Mouse (Mus musculus) kidney, embryonic 15.5 days (tissue): ENCODE data around the gene Tab1. TPM values are rescaled to one million over a fixed set of nuclear protein-coding genes. Genes with fewer than 3 reads are reported as not detected.
"Not testable (repeated sequence)": the region's sequence is repeated elsewhere in the genome, so short reads cannot be mapped to it uniquely, and the experiment has no call there.

Experiments
- ATAC-seq: fragments of 200-750 bp; cut with Nextera tagmentation; replicated peaks from 2 replicates; pipeline ENCODE4 v1.8.0; 2017; ENCODE audit warnings: moderate TSS enrichment; ENCODE audit not compliant: low FRiP score
- H3K27ac ChIP-seq: fragments of 300-500 bp; sonication (generic); 2 replicates; pipeline ENCODE4 v1.5.1; 2015; ENCODE audit warnings: mild to moderate bottlenecking, inconsistent platforms
- H3K27me3 ChIP-seq: fragments of 300-500 bp; sonication (generic); 2 replicates; pipeline ENCODE4 v1.6.1; 2015; ENCODE audit warnings: inconsistent platforms
- H3K36me3 ChIP-seq: fragments of 300-500 bp; sonication (generic); 2 replicates; pipeline ENCODE4 v1.6.1; 2015; ENCODE audit warnings: inconsistent platforms
- H3K4me1 ChIP-seq: fragments of 300-500 bp; sonication (generic); 2 replicates; pipeline ENCODE4 v1.6.1; 2015; ENCODE audit warnings: inconsistent platforms
- H3K4me2 ChIP-seq: fragments of 300-500 bp; sonication (generic); 2 replicates; pipeline ENCODE4 v1.6.1; 2015; ENCODE audit warnings: moderate library complexity, mild to moderate bottlenecking, inconsistent platforms
- H3K4me3 ChIP-seq: fragments of 300-500 bp; sonication (generic); replicated peaks from 2 replicates; pipeline ENCODE4 v1.5.1; 2015; ENCODE audit warnings: mild to moderate bottlenecking, inconsistent platforms
- H3K9ac ChIP-seq: fragments of 300-500 bp; sonication (generic); 2 replicates; pipeline ENCODE4 v1.6.1; 2015; ENCODE audit warnings: mild to moderate bottlenecking, inconsistent platforms
- H3K9me3 ChIP-seq: fragments of 300-500 bp; sonication (generic); replicated peaks from 2 replicates; pipeline ENCODE4 v1.6.1; 2016; ENCODE audit warnings: inconsistent platforms
- WGBS: fragments of 180-500 bp; shearing (Covaris S2); methylation state at CpG from one replicate; pipeline ENCODE4 v1.1.7; 2015; ENCODE audit warnings: mixed read lengths; 5-methylcytosine and 5-hydroxymethylcytosine counted together
- polyA plus RNA-seq: library from polyadenylated mRNA; unstranded; fragments of >200 nt; fragmentation: Nextera tagmentation; extraction: Ambion mirVana; gene quantifications from 2 replicates; pipeline ENCODE4 v1.2.1, GENCODE M21; 2015

Gene Tab1
- polyA plus RNA-seq, 1 experiment from 2014 or later, result 39.1 TPM

- H3K36me3 ChIP-seq, result no peaks in the 10 kb centered on the region
- no peak overlapping the region for H3K9ac ChIP-seq
- WGBS, result 87% methylated on average over 3 of the region's 3 CpGs
- no peak overlapping the region for H3K4me2 ChIP-seq
- no peaks in the 10 kb centered on the region for H3K27me3 ChIP-seq
- no peaks in the 10 kb centered on the region for H3K9me3 ChIP-seq
- no peak for ATAC-seq
- H3K4me1 ChIP-seq, result no peaks in the 10 kb centered on the region; the same call in 1 of the 2 replicates
- no peak overlapping the region for H3K4me3 ChIP-seq
- no peak overlapping the region for H3K27ac ChIP-seq
Observed at GRCm38 (mm10) chr15:80107575-80107974, 25.4 kb upstream of the Tab1 start.

DNA sequence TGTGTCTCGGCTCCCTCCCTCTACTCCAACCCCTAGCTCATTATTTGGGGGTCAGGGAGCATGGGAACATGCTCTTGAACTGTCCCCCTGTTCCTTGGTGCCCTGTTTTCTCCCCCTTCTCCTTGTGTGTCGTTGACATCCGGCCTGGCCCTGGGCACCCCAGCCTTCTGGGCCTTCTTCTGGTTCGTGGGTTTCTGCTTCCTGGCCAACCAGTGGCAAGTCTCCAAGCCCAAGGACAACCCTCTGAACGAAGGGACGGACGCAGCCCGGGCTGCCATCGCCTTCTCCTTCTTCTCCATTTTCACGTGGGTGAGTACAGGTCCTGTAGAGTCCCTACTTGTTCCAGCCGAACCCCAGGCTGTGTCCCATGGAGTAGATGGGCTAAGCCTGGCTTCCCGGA is 21.5 kb upstream of the Tab1 start:
- H3K9me3 ChIP-seq, result no peaks in the 10 kb centered on the region
- H3K9ac ChIP-seq, result no peak overlapping the region
- H3K27me3 ChIP-seq, result no peaks in the 10 kb centered on the region
- no peak overlapping the region for H3K27ac ChIP-seq
- no peak overlapping the region for H3K4me2 ChIP-seq
- WGBS, result 79% methylated on average over 12 of the region's 12 CpGs
- no peak overlapping the region for H3K4me3 ChIP-seq
- H3K36me3 ChIP-seq, result no peaks in the 10 kb centered on the region
- H3K4me1 ChIP-seq, result no peaks in the 10 kb centered on the region
- no peak for ATAC-seq

DNA sequence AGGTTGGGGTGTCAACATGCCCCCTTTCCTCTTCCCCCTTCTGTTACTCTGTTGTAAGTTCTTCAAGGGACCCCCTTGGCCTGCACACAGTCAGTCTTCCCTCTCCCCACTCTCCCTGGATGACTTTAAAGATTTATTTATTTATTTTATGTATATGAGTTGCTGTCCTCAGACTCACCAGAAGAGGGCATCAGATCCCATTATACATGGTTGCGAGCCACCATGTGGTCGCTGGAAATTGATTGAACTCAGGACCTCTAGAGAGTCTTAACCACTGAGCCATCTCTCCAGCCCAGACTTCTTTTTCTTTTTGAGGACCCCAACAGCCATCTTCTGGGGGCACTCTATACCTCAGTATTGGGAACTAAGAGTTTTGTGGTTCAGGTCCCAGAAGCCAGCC is 20.4 kb upstream of the Tab1 start:
- Histone ChIP-seq H3K36me3 (no peaks in the 10 kb centered on the region), H3K9ac (no peak overlapping the region), H3K4me1 (peaks cover 6% of the 10 kb centered on the region; the same call in 1 of the 2 replicates), H3K27me3 (no peaks in the 10 kb centered on the region), H3K27ac (no peak overlapping the region), H3K4me2 (no peak overlapping the region), H3K9me3 (no peaks in the 10 kb centered on the region), H3K4me3 (no peak overlapping the region)
- 61% methylated on average over 2 of the region's 2 CpGs for WGBS
- ATAC-seq, result no peak

DNA sequence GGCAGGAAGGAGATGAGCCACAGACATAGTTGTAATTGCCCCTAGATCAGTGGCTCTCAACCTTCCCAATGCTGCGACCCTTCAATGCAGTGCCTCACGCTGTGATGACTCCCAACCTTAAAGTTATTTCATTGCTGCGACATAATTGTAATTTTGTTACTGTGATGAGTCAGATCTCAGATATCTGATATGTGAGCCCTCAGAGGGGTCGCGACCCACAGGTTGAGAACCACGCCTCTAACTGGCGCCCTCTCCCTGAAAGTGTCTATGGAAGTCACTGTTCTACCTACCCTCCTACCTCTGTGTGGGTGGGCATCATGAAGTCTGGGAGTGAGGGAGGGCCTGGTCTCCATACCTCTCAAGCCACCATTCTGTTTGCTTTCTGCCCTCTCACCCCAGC is 18.5 kb upstream of the Tab1 start:
- no peak for ATAC-seq
- Histone ChIP-seq H3K9ac (no peak overlapping the region), H3K4me1 (peaks cover 6% of the 10 kb centered on the region; the same call in 1 of the 2 replicates), H3K27ac (no peak overlapping the region), H3K27me3 (no peaks in the 10 kb centered on the region), H3K4me3 (no peak overlapping the region), H3K4me2 (no peak overlapping the region), H3K9me3 (no peaks in the 10 kb centered on the region), H3K36me3 (no peaks in the 10 kb centered on the region)
- WGBS, result 86% methylated on average over 7 of the region's 7 CpGs

GRCm38 (mm10) chr15:80115256-80115655 is 17.7 kb upstream of the Tab1 start:
- H3K4me2 ChIP-seq, result peak overlapping the region; percentile 25; the same call in 1 of the 2 replicates
- no peak for ATAC-seq
- peaks cover 6% of the 10 kb centered on the region; the same call in 1 of the 2 replicates for H3K4me1 ChIP-seq
- no peaks in the 10 kb centered on the region for H3K27me3 ChIP-seq
- no peaks in the 10 kb centered on the region for H3K36me3 ChIP-seq
- H3K9ac ChIP-seq, result no peak overlapping the region
- no peak overlapping the region for H3K4me3 ChIP-seq
- H3K27ac ChIP-seq, result no peak overlapping the region
- WGBS, result 67% methylated on average over 5 of the region's 5 CpGs
- no peaks in the 10 kb centered on the region for H3K9me3 ChIP-seq

DNA sequence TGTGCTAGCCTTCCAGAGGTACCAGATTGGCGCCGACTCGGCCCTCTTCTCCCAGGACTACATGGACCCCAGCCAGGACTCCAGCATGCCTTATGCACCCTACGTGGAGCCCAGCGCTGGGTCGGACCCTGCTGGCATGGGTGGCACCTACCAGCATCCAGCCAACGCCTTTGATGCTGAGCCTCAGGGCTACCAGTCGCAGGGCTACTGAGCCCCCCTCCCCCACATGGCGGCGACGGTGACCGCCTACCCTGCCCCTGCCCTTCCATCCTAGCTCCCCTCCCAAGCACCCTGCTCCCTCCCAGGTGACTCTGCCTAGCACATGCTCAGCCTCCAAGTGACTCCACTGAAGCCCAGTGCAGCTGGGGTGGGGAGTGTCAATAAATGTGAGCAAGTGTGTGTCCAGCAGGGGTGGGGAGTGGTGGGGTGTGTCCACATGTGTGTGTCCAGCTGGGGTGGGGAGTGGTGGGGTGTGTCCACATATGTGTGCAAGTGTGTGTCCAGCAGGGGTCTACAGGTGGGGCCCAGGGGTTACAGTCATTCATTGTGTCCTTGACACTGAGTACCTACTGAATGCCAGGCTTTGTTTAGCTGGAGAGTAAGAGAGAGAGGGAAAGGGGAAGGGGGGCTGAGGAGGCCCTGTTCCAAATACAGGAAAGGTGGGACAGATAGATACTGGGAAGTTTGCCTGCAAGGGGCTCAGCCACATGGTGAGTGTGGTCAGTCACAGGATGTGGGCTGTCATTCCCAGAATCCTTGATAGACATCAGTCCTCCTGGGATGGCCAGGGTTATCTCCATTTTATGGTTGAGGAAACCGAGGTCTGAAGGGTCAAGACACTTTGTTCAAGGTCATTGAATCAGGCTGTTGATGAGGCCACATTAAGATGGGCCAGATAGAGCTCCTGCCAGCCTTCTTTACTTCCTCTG is 16.8 kb upstream of the Tab1 start:
- H3K27me3 ChIP-seq, result no peaks in the 10 kb centered on the region
- peaks cover 6% of the 10 kb centered on the region; the same call in 1 of the 2 replicates for H3K4me1 ChIP-seq
- 77% methylated on average over 13 of the region's 13 CpGs for WGBS
- no peak overlapping the region for H3K27ac ChIP-seq
- H3K9me3 ChIP-seq, result no peaks in the 10 kb centered on the region
- no peak overlapping the region for H3K4me3 ChIP-seq
- ATAC-seq, result 0 out of 2 replicates have a peak, but pooled peaks have one; percentile 27
- H3K4me2 ChIP-seq, result peak overlapping the region; percentile 25; the same call in 1 of the 2 replicates
- H3K36me3 ChIP-seq, result no peaks in the 10 kb centered on the region
- no peak overlapping the region for H3K9ac ChIP-seq

DNA sequence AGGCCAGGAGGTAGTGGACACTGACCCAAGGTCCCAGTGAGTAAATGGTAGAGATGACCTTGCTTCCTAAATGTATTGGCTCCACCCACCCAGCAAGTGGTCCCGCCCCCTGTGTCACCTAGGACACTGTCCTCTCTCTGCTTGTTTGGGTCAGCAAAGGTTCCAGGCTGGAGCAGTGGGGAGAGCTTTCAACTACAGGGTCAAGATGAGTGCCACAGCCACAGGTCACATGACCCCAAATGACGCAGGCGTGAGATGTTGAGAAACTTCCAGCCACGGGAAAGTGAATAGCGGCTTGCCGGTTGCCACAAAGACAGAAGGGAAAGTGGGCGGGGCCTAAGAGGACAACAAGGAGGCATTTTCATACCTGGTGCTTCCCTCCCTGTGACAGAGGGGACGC is 15.8 kb upstream of the Tab1 start:
- Histone ChIP-seq H3K4me3 (no peak overlapping the region), H3K27ac (no peak overlapping the region), H3K4me2 (no peak overlapping the region), H3K9ac (no peak overlapping the region), H3K36me3 (no peaks in the 10 kb centered on the region), H3K9me3 (no peaks in the 10 kb centered on the region), H3K4me1 (peaks cover 6% of the 10 kb centered on the region; the same call in 1 of the 2 replicates), H3K27me3 (no peaks in the 10 kb centered on the region)
- 74% methylated on average over 8 of the region's 8 CpGs for WGBS
- no peak for ATAC-seq

DNA sequence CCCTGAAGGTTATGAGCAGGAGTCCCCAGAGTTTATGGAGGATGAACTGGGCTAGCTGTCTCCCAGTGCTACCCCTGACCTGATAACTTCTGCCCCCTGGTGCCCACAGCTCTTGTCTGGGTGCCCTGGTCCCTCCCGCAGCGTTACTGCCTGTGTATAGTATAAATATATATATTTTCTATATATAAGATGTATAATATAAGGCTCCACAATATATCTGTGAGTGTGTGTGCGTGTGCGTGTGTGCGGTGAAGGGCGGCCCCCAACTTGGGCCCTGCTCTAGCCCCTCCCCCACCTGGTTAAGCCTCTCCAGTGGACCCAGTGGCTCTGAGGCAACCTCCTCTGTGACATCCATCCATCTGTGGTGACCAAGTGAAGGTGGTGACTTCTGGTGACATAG is 13.9 kb upstream of the Tab1 start:
- no peak for ATAC-seq
- H3K27me3 ChIP-seq, result no peaks in the 10 kb centered on the region
- peaks cover 6% of the 10 kb centered on the region; the same call in 1 of the 2 replicates for H3K4me1 ChIP-seq
- no peak overlapping the region for H3K9ac ChIP-seq
- 88% methylated on average over 6 of the region's 6 CpGs for WGBS
- H3K9me3 ChIP-seq, result no peaks in the 10 kb centered on the region
- no peak overlapping the region for H3K4me3 ChIP-seq
- no peaks in the 10 kb centered on the region for H3K36me3 ChIP-seq
- H3K27ac ChIP-seq, result no peak overlapping the region
- H3K4me2 ChIP-seq, result no peak overlapping the region

GRCm38 (mm10) chr15:80121721-80122325 is 11.1 kb upstream of the Tab1 start:
- H3K27ac ChIP-seq, result no peak overlapping the region
- H3K4me2 ChIP-seq, result no peak overlapping the region
- H3K9ac ChIP-seq, result no peak overlapping the region
- 95% methylated on average over 9 of the region's 9 CpGs for WGBS
- H3K4me1 ChIP-seq, result peaks cover 16% of the 10 kb centered on the region
- H3K36me3 ChIP-seq, result no peaks in the 10 kb centered on the region
- H3K27me3 ChIP-seq, result no peaks in the 10 kb centered on the region
- no peaks in the 10 kb centered on the region for H3K9me3 ChIP-seq
- no peak for ATAC-seq
- no peak overlapping the region for H3K4me3 ChIP-seq

DNA sequence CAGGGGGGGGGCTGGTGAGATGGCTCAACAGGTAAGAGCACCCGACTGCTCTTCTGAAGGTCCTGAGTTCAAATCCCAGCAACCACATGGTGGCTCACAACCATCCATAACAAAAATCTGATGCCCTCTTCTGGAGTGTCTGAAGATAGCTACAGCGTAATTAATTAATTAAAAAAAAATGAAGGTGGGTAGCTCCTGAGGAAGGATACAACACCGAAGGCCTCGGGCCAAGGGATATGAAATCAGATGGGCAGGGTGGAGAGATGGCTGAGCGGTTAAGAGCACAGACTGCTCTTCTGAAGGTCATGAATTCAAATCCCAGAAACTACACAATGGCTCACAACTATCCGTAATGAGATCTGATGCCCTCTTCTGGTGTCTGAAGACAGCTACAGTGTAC is 10.5 kb upstream of the Tab1 start:
- not testable (repeated sequence) for H3K27me3 ChIP-seq, H3K9ac ChIP-seq, H3K9me3 ChIP-seq, H3K4me2 ChIP-seq, H3K27ac ChIP-seq, ATAC-seq, H3K4me3 ChIP-seq, H3K36me3 ChIP-seq
- peaks cover 13% of the 10 kb centered on the region for H3K4me1 ChIP-seq
- WGBS, result 90% methylated on average over 6 of the region's 6 CpGs

DNA sequence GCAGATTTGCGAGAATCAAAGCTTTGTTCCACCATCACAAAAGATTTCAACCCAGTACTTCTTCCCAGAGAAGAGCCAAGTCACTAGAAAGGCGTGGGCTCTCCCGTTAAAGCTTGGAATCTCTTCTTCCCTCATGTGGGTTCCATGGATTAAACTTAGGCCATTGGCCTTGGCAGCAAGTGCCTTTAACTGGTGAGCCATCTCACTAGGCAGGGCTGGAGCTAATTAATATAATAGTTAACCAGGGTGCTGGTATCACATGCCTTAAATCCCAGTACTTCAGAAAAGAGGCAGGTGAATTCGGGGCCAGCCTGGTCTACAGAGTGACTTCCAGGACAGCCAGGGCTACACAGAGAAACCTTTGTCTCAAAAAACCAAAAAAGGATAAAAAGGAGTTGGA is 8.3 kb upstream of the Tab1 start:
- H3K9ac ChIP-seq, result no peak overlapping the region
- H3K27ac ChIP-seq, result peak overlapping the region; percentile 33
- WGBS, result 79% methylated on average over 4 of the region's 4 CpGs
- ATAC-seq, result no peak
- H3K4me2 ChIP-seq, result no peak overlapping the region
- H3K27me3 ChIP-seq, result no peaks in the 10 kb centered on the region
- no peaks in the 10 kb centered on the region for H3K9me3 ChIP-seq
- no peaks in the 10 kb centered on the region for H3K36me3 ChIP-seq
- H3K4me1 ChIP-seq, result peaks cover 13% of the 10 kb centered on the region
- H3K4me3 ChIP-seq, result no peak overlapping the region

DNA sequence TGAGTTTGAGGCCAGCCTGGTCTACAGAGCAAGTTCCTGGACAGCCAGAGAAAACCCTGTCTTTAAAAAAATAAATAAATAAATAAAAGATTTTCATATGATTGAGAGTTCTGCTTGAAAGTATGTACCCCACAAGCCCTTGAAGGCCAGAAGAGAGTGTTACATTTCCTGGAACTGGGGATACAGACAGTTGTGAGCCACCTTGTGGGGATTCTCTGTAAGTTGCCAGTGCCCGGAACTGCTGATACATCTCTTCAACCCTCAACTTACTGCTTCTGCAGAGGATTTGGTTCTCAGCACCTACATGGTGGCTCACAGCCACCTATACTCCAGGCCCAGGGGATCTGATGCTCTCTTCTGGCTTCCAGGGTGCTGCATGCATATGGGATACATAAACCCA is 5.7 kb upstream of the Tab1 start:
- 57% methylated on average over 1 of the region's 1 CpGs for WGBS

More for the DNA sequence above, 5.7 kb upstream of the Tab1 start:
- ATAC-seq, result no peak
- H3K27ac ChIP-seq, result no peak overlapping the region
- H3K4me1 ChIP-seq, result peaks cover 13% of the 10 kb centered on the region
- H3K9me3 ChIP-seq, result no peaks in the 10 kb centered on the region
- H3K36me3 ChIP-seq, result no peaks in the 10 kb centered on the region
- H3K4me2 ChIP-seq, result no peak overlapping the region
- no peak overlapping the region for H3K4me3 ChIP-seq
- no peak overlapping the region for H3K9ac ChIP-seq
- H3K27me3 ChIP-seq, result no peaks in the 10 kb centered on the region
